Mouse (Mus musculus) kidney, postnatal 0 days (tissue): Measurements from ENCODE around the gene Gcgr. TPM values are rescaled to one million over a fixed set of nuclear protein-coding genes. Genes with fewer than 3 reads are reported as not detected.
"Not testable (repeated sequence)": the region's sequence is repeated elsewhere in the genome, so short reads cannot be mapped to it uniquely, and the experiment has no call there.

Source experiments
- ATAC-seq: fragments of 200-750 bp; cut with Nextera tagmentation; replicated peaks from 2 replicates; pipeline ENCODE4 v1.8.0; 2017; ENCODE audit warnings: low read depth, moderate number of reproducible peaks, moderate TSS enrichment, moderate library complexity; ENCODE audit not compliant: low FRiP score
- DNase-seq: peaks from one replicate; pipeline ENCODE4 v3.0.0-alpha.2; 2016; ENCODE audit warnings: low spot score
- H3K27ac ChIP-seq: fragments of 300-500 bp; sonication (generic); 2 replicates; pipeline ENCODE4 v1.5.1; 2014; ENCODE audit warnings: mild to moderate bottlenecking
- H3K27me3 ChIP-seq: fragments of 300-500 bp; sonication (generic); 2 replicates; pipeline ENCODE4 v1.6.1; 2014; ENCODE audit warnings: low read length, mixed read lengths; ENCODE audit not compliant: insufficient read depth
- H3K36me3 ChIP-seq: fragments of 300-500 bp; sonication (generic); 2 replicates; pipeline ENCODE4 v1.6.1; 2014; ENCODE audit warnings: low read length, mixed read lengths; ENCODE audit not compliant: insufficient read depth
- H3K4me1 ChIP-seq: fragments of 300-500 bp; sonication (generic); replicated peaks from 2 replicates; pipeline ENCODE4 v1.6.1; 2014; ENCODE audit warnings: antibody characterized with exemption, low read length, mixed read lengths; ENCODE audit not compliant: insufficient read depth
- H3K4me2 ChIP-seq: fragments of 300-500 bp; sonication (generic); 2 replicates; pipeline ENCODE4 v1.6.1; 2014; ENCODE audit warnings: mild to moderate bottlenecking, low read length, moderate library complexity, mixed read lengths
- H3K4me3 ChIP-seq: fragments of 300-500 bp; sonication (generic); replicated peaks from 2 replicates; pipeline ENCODE4 v1.5.1; 2014; ENCODE audit warnings: low read depth, low read length
- H3K9ac ChIP-seq: fragments of 300-500 bp; sonication (generic); 2 replicates; pipeline ENCODE4 v1.6.1; 2014; ENCODE audit warnings: low read depth, low read length
- H3K9me3 ChIP-seq: fragments of 300-500 bp; sonication (generic); replicated peaks from 2 replicates; pipeline ENCODE4 v1.6.1; 2016; ENCODE audit warnings: low read length, inconsistent platforms, mixed read lengths
- CTCF ChIP-seq: IDR thresholded peaks from 2 replicates; pipeline ENCODE4 v1.5.1; 2016; ENCODE audit warnings: antibody characterized with exemption, low read depth, mild to moderate bottlenecking, moderate library complexity
- WGBS: fragments of 180-500 bp; shearing (Covaris S2); extraction: QIAGEN DNeasy Blood & Tissue Kit; methylation state at CpG from one replicate; pipeline ENCODE4 v1.1.7; 2014; 5-methylcytosine and 5-hydroxymethylcytosine counted together
- polyA plus RNA-seq: library from polyadenylated mRNA; unstranded; fragments of >200 nt; fragmentation: Nextera tagmentation; extraction: Ambion mirVana; gene quantifications from 2 replicates; pipeline ENCODE4 v1.2.1, GENCODE M21; 2015

Gene Gcgr
- polyA plus RNA-seq, 1 experiment from 2014 or later = 6.6 TPM

DNA sequence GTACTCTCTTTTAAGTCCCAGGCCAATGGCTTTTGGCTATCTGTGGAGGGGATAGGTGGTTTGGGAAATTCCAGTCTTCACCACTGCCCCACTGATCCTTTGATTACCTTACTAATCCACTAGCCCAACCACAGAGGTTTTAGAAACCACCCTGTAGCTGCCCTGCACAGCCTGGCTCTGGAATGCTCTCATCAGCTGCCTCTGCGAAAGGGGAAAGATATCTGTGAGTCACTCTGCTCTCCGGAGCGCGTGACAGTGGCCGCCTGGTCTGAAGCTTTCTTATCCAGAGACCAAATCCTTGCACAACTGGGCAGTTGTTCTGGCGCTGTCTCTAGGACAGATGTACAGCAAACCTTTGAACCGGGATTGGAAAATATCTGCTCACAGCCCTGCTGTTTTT is 24.3 kb downstream of the Gcgr start:
- no peak for TF ChIP-seq CTCF
- Histone ChIP-seq H3K4me3 (no peak overlapping the region), H3K36me3 (0 out of 2 replicates have a peak, but pooled peaks cover 6% of the 10 kb centered on the region), H3K4me2 (no peak overlapping the region), H3K27ac (no peak overlapping the region), H3K4me1 (peaks cover 6% of the 10 kb centered on the region), H3K9me3 (no peaks in the 10 kb centered on the region), H3K9ac (no peak overlapping the region), H3K27me3 (no peaks in the 10 kb centered on the region)
- 74% methylated on average over 7 of the region's 7 CpGs for WGBS
- no peak for ATAC-seq
- DNase-seq = no peak

DNA sequence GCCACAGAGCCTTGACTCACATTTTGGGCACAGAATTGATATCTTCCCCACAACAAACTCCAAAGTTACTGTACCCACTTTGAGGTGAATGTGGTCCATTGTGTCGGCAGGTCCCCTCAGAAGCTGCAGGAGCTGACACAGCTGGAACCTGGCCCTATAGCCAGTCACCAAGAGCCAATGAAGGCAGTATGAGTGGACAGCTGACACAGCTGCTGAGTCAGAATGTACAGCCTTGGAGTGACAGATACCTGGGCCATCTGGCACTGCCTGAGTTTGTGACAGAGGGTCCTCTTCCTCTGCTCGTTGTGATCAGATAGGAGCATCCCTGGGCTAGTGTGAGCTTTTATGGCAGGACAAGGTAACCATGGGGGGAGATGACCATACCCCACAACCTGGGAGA is 24.8 kb downstream of the Gcgr start:
- Histone ChIP-seq H3K4me2 (no peak overlapping the region), H3K27ac (no peak overlapping the region), H3K36me3 (peaks cover 10% of the 10 kb centered on the region), H3K4me1 (peaks cover 2% of the 10 kb centered on the region; the same call in 1 of the 2 replicates), H3K9ac (no peak overlapping the region), H3K9me3 (no peaks in the 10 kb centered on the region), H3K4me3 (no peak overlapping the region), H3K27me3 (no peaks in the 10 kb centered on the region)
- no peak for TF ChIP-seq CTCF
- 64% methylated on average over 2 of the region's 2 CpGs for WGBS
- DNase-seq = no peak
- ATAC-seq = no peak

DNA sequence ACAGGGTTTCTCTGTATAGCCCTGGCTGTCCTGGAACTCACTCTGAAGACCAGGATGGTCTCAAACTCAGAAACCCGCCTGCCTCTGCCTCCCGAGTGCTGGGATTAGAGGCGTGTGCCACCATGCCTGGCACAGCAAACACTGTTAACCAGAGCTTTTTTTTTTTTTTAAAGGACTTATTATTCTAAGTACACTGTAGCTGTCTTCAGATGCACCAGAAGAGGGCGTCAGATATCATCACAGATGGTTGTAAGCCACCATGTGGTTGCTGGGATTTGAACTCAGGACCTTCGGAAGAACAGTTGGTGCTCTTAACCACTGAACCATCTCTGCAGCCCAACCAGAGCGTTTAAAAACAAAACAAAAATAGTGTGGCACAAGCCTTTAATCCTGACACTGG is 28.3 kb downstream of the Gcgr start:
- H3K9ac ChIP-seq, ATAC-seq, H3K4me2 ChIP-seq, H3K4me3 ChIP-seq, H3K27me3 ChIP-seq, H3K4me1 ChIP-seq, H3K9me3 ChIP-seq, DNase-seq, H3K27ac ChIP-seq: not testable (repeated sequence)
- H3K36me3 ChIP-seq = peaks cover 44% of the 10 kb centered on the region
- WGBS = 88% methylated on average over 6 of the region's 6 CpGs
- 0 out of 2 replicates have a peak, but pooled peaks have one; percentile 14 for TF ChIP-seq CTCF

DNA sequence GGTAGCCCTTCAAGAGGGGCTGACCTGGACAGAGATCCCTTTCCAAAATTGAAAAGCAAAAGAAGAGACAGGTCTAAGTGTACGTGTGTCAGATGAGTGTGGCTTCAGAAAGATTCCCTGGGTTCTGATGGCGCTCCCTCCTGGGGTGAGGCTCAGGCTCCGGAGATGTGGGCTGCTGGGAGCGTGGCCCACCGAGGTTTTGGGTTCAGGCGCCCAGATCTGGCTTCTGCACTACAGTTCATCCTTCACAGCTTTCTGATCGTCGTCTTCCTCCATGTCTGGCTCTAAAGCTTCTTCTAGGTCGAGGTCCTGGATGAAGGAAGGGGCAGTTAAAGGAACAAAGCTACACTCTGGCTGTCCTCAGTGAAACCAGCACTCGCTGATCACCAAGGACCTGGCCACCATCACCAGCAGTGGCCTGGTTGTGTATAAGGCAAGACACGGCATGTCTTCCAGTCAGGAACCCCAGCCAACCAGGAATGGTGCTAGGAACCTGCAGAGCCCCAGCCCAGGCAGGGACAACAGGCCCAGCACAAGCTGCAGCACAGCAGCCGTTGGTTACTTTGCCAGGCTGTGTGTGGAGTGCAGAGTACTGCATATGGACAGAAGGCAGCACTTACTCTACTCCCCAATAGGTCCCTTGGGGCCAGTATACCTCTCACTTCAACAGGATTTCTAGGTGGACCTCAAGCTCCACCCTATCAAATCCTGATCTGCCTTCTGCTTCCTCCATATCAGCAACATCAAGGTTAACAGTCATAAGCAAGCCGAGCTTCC is 30.6 kb downstream of the Gcgr start:
- WGBS = 96% methylated on average over 13 of the region's 13 CpGs
- no peak for DNase-seq
- Histone ChIP-seq H3K27me3 (no peaks in the 10 kb centered on the region), H3K4me3 (no peak overlapping the region), H3K36me3 (peaks cover 62% of the 10 kb centered on the region), H3K4me2 (no peak overlapping the region), H3K9me3 (no peaks in the 10 kb centered on the region), H3K9ac (no peak overlapping the region), H3K27ac (no peak overlapping the region), H3K4me1 (no peaks in the 10 kb centered on the region)
- ATAC-seq = no peak
- TF ChIP-seq CTCF = no peak

DNA sequence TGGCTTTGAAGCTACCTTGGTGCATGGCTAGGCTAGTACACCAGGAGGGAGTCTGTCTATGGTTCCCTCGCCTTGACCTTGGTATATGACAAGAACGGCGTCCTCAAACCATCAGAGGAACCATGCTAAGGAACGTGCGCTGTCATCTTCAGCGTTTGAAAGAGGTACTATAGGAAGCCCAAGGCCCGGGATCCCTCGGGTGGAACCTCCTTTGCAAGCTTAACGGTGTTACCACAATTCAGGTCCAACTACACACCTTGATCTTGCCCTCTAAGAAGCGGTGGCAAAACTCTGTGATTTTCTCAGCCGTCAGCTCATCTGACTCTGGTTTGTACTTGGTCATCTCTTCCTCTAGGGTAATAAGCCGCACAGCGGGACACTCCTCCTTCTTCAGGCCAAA is 32.5 kb downstream of the Gcgr start:
- Histone ChIP-seq H3K9me3 (no peaks in the 10 kb centered on the region), H3K4me3 (no peak overlapping the region), H3K27ac (no peak overlapping the region), H3K9ac (no peak overlapping the region), H3K4me1 (no peaks in the 10 kb centered on the region), H3K27me3 (no peaks in the 10 kb centered on the region), H3K36me3 (peaks cover 79% of the 10 kb centered on the region), H3K4me2 (no peak overlapping the region)
- DNase-seq (no peak), ATAC-seq (no peak)
- WGBS = 95% methylated on average over 13 of the region's 13 CpGs
- no peak for TF ChIP-seq CTCF

DNA sequence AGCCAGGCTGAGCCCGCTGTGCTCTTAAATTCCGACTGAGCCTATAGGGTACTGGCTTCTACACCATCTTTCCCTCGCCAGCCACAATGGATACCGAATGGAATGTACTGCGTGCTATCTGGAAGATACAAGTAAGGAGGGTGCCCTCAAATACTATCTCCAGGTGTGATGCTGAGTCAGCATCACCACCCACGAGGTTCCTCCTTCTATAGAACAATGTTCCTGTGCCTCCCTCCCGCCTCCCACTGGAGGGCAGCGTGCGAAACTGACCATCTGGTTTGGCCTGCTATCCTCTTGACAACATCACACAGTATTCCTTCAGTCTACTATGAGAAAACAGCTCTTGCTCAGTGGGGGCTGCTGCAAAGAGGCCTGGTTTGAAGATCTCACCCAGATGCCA is 34.6 kb downstream of the Gcgr start:
- ATAC-seq = no peak
- WGBS = 83% methylated on average over 9 of the region's 9 CpGs
- no peak for DNase-seq
- Histone ChIP-seq H3K4me3 (no peak overlapping the region), H3K9ac (no peak overlapping the region), H3K27ac (no peak overlapping the region), H3K4me2 (no peak overlapping the region), H3K9me3 (no peaks in the 10 kb centered on the region), H3K36me3 (peaks cover 82% of the 10 kb centered on the region), H3K4me1 (no peaks in the 10 kb centered on the region), H3K27me3 (no peaks in the 10 kb centered on the region)
- peak; percentile 6; the same call in 1 of the 2 replicates for TF ChIP-seq CTCF
